Mouse (Mus musculus) C2C12 (cell line): Measurements from ENCODE around the gene Eif2ak2. TPM values are rescaled to one million over a fixed set of nuclear protein-coding genes. Genes with fewer than 3 reads are reported as not detected.

Experiments
- H3K27me3 ChIP-seq: one replicate; pipeline ENCODE4 v1.6.1; 2011; ENCODE audit not compliant: control insufficient read depth, insufficient read depth, insufficient read length
- H3K36me3 ChIP-seq: one replicate; pipeline ENCODE4 v1.6.1; 2011; ENCODE audit not compliant: control insufficient read depth, insufficient read depth
- H3K4me3 ChIP-seq: one replicate; pipeline ENCODE4 v1.5.1; 2011; ENCODE audit warnings: mild to moderate bottlenecking, control low read depth; ENCODE audit not compliant: poor library complexity, insufficient read depth, severe bottlenecking
- H3K79me2 ChIP-seq: one replicate; pipeline ENCODE4 v1.6.1; 2011; ENCODE audit not compliant: control insufficient read depth, insufficient read depth
- H3K79me3 ChIP-seq: one replicate; pipeline ENCODE4 v1.6.1; 2011; ENCODE audit warnings: low read depth, control low read depth
- H3ac ChIP-seq: one replicate; pipeline ENCODE3; 2011; ENCODE audit warnings: low read depth; ENCODE audit not compliant: control insufficient read depth, insufficient read length
- CEBPB ChIP-seq: IDR thresholded peaks from one replicate; pipeline ENCODE4 v1.6.1; 2011; ENCODE audit warnings: low read depth, mild to moderate bottlenecking, control low read depth, moderate library complexity
- CTCF ChIP-seq: IDR thresholded peaks from one replicate; pipeline ENCODE4 v1.5.1; 2011; ENCODE audit not compliant: control insufficient read depth, insufficient read depth, insufficient read length
- FOSL1 ChIP-seq: IDR thresholded peaks from one replicate; pipeline ENCODE4 v1.8.0; 2011; ENCODE audit warnings: mild to moderate bottlenecking, low read length; ENCODE audit not compliant: poor library complexity, insufficient read depth, severe bottlenecking
- MAX ChIP-seq: IDR thresholded peaks from one replicate; pipeline ENCODE4 v1.6.1; 2011; ENCODE audit warnings: mild to moderate bottlenecking, control low read depth
- MYOD1 ChIP-seq: IDR thresholded peaks from one replicate; pipeline ENCODE4 v1.6.1; 2011; ENCODE audit warnings: low read depth; ENCODE audit not compliant: control insufficient read depth, insufficient read length
- MYOG ChIP-seq: IDR thresholded peaks from one replicate; pipeline ENCODE4 v1.6.1; 2011; ENCODE audit not compliant: control insufficient read depth, insufficient read length; ENCODE audit errors: extremely low read depth
- USF1 ChIP-seq: IDR thresholded peaks from one replicate; pipeline ENCODE4 v1.6.1; 2011; ENCODE audit warnings: low read depth, mild to moderate bottlenecking, control low read depth, moderate library complexity
- polyA plus RNA-seq: library from polyadenylated mRNA; unstranded; fragments of >200 nt; fragmentation: generic; extraction: Trizol; gene quantifications from one replicate; pipeline ENCODE4 v1.2.1, GENCODE M21; 2012; ENCODE audit warnings: missing spikeins

Gene Eif2ak2
- polyA plus RNA-seq, 1 experiment: 2.4 TPM

DNA sequence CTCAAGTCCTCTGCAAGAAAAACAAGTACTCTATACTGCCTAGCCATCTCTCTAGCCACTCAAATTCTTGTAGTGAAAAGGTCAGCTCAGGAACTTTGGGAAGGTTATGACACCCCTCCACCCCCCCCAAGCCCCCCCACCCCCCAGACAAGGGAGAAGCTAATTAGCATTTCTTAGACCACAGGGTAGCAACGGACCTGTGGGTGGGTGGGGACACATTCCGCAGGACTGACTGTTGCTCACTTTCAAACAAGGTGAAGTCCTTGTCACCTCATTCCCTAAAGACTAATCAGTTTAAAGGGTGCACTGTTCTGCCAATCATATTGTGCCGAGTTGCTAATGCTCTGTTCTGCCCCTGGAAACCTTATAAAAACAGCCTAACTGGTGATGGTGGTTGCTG, 31.5 kb upstream of the Eif2ak2 start:
- no peaks in the 10 kb centered on the region for H3K79me3 ChIP-seq
- no peaks in the 10 kb centered on the region for H3K79me2 ChIP-seq
- TF ChIP-seq USF1 (no peak), MYOD1 (no peak), MYOG (no peak), FOSL1 (no peak)
- peaks cover 14% of the 10 kb centered on the region for H3K36me3 ChIP-seq
- H3K27me3 ChIP-seq: no peaks in the 10 kb centered on the region
- H3ac ChIP-seq: no peak overlapping the region
- H3K4me3 ChIP-seq: no peak overlapping the region

DNA sequence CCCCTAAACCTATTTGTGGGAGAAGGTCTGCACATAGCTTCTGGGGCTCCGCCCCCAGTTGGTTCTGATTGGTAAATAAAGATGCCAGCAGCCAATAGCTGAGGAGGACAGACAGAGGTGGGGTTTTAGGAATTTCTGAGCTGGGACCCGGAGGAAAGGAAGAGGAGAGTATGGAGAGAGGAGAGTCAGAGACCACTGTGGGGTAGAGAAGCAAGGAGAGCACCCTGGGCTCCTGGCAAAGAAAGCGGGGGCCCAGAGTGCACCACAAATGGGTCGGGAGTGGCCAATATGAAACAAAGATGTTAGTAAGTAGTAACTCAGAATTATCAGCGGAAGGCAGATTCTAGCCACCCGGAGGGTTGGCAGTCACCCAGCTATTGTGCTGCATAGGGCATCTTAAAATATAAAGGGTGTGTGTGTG, 30.5 kb upstream of the Eif2ak2 start:
- Histone ChIP-seq H3K36me3 (peaks cover 4% of the 10 kb centered on the region), H3K27me3 (no peaks in the 10 kb centered on the region), H3K79me2 (no peaks in the 10 kb centered on the region), H3K79me3 (no peaks in the 10 kb centered on the region), H3ac (no peak overlapping the region), H3K4me3 (no peak overlapping the region)
- TF ChIP-seq MYOG: no peak

DNA sequence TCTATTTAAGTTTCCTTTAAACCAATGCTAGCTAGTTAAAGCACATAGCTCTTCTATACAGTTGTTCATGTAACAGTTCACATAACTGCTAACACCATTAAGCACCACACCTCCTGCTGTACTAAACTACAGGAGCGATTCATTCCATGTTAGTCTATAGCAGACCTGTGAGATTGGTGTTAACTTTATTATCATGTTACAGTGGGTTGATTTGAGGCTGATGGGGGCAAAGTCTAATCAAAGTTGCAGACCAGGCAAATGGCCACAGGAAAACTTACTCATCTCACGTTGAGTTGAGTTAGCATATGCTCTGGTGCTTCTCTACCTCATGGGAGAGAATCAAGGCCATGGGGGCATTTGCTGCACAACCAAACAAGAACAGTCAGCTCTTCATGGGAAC, 27.0 kb upstream of the Eif2ak2 start:
- no peak overlapping the region for H3K4me3 ChIP-seq
- H3ac ChIP-seq: no peak overlapping the region
- no peaks in the 10 kb centered on the region for H3K36me3 ChIP-seq
- no peaks in the 10 kb centered on the region for H3K79me2 ChIP-seq
- no peaks in the 10 kb centered on the region for H3K27me3 ChIP-seq
- TF ChIP-seq MAX: no peak
- TF ChIP-seq USF1: no peak
- no peak for TF ChIP-seq CTCF
- no peak for TF ChIP-seq MYOD1
- TF ChIP-seq MYOG: no peak
- no peak for TF ChIP-seq CEBPB
- TF ChIP-seq FOSL1: no peak
- H3K79me3 ChIP-seq: no peaks in the 10 kb centered on the region

DNA sequence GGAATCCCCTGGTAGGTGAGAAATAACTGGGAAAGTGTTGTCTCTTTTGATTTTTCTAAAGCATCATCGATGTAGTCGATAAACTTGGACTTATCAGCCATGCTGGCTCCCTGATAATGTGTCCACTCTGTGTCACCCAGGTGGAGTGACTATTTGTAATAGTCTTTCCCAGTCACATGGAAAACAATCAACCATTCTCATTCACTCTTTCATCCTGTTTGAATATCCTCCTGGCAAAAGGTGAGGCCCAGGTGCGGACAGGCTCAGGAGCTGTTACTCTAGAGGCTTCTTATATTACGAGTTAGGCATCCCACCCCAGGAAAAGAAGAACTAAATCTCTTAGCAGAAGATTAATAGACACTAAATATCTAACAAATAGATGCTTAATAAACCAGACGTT, 24.5 kb upstream of the Eif2ak2 start, which contains the start of gene Sult6b1:
Sult6b1 (minus strand) TSS at position 101 of the 400 bp plus-strand sequence.
- no peaks in the 10 kb centered on the region for H3K79me3 ChIP-seq
- no peaks in the 10 kb centered on the region for H3K27me3 ChIP-seq
- no peaks in the 10 kb centered on the region for H3K36me3 ChIP-seq
- no peak within 1 kb of the TSS for H3K4me3 ChIP-seq
- no peaks in the 10 kb centered on the region for H3K79me2 ChIP-seq
- H3ac ChIP-seq: no peak within 1 kb of the TSS
- no peak for TF ChIP-seq CEBPB
- TF ChIP-seq MYOD1: no peak
- no peak for TF ChIP-seq FOSL1
- TF ChIP-seq CTCF: no peak

DNA sequence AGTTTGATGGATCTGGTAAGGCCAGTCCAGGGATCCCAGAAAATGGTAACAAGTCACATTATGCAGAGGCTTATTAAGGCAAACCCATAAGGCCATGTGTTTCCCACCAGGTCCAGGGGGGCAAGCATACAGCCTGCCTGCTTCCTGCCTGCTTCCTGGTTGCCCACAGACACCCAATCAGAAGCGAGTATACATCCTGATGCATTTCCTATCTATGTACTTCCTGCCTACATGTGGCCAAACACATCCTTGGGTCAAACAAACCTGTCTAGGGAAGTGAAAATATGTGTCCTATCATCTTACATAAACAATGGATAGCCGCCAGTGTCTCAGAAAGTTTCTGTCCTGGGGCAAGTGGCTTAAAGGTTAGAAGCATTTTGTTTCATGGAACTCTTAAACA, 20.8 kb upstream of the Eif2ak2 start:
- TF ChIP-seq MYOD1 (no peak), CEBPB (no peak), MAX (no peak), MYOG (no peak), USF1 (no peak), FOSL1 (no peak), CTCF (no peak)
- Histone ChIP-seq H3K79me2 (no peaks in the 10 kb centered on the region), H3K27me3 (no peaks in the 10 kb centered on the region), H3K36me3 (no peaks in the 10 kb centered on the region), H3K4me3 (no peak overlapping the region), H3ac (no peak overlapping the region), H3K79me3 (no peaks in the 10 kb centered on the region)

DNA sequence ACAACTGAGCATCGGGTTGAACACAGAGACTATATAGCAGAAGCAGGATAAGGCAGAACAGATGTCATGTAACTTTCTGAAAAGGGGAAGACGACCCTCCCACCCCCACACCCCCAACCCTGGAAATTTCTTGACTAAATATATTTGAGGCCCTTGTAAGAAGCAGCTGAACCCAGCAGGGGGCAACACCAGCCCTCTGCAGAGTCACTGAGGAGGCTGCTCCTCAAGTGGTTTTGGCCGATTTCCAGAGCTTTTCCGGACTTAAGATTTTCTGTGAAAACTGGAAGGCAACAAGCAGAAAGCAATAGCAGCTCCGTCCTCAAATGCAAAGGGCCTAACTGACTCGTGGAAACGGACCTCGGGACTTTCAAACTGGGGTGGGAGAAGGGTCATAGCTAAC, 13.0 kb upstream of the Eif2ak2 start:
- Histone ChIP-seq H3K79me3 (no peaks in the 10 kb centered on the region), H3K79me2 (no peaks in the 10 kb centered on the region), H3K27me3 (no peaks in the 10 kb centered on the region), H3K36me3 (no peaks in the 10 kb centered on the region), H3K4me3 (no peak overlapping the region), H3ac (no peak overlapping the region)
- TF ChIP-seq CEBPB (no peak), USF1 (no peak), MYOG (no peak), MYOD1 (no peak), MAX (no peak), FOSL1 (no peak), CTCF (no peak)
